Mouse (Mus musculus): ENCODE measurements at regions not wholly inside any gene's neighbourhood (a gene's known extent, or its start where the extent isn't known, plus 50 kb on each side); places are given as distances from the start of the nearest gene placed in this dataset.
A peak's percentile ranks its signal among the peaks of the same experiment; 100 is the strongest.
"Not testable (repeated sequence)": the region's sequence is repeated elsewhere in the genome, so short reads cannot be mapped to it uniquely, and the experiment has no call there.

DNA sequence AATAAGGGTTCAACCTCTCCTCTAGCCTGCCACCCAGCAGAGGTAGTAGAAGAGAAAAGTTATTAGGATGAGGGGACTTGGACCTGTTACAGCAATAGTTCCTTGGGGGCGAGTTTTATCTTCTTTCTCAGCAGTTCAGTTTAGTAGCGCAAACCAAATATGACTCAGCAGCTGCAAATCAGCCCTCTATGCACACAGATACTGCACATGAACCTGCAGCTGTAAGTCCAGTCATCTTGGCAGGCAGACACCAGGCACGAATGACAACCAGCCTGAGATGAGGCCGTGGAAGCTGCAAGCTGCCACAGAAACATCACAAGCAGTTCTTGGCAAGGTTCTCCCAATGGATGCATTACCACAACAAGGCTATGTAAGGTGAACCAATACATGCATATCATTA lies 327.0 kb upstream of the Akr1e1 start:
- no peak for DNase-seq

DNA sequence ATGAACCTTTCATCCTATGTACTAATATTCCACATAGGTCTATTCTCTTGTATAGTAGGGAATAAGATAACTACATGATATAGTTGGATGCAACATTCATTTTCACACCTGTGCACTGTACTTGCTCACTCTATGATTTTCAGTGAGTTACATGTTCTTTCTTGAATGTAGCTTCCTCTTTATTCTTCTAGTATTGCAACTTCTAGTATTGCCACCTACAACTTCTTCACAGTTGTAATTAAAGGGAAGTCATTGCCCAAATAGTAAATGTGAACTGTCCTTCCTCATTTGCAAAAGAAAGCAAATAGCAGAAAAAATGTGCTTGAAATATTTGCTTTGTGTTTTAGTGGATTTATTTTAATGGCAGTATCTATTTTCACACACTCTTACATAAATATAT lies 330.9 kb upstream of the Akr1e1 start:
- DNase-seq = no peak

DNA sequence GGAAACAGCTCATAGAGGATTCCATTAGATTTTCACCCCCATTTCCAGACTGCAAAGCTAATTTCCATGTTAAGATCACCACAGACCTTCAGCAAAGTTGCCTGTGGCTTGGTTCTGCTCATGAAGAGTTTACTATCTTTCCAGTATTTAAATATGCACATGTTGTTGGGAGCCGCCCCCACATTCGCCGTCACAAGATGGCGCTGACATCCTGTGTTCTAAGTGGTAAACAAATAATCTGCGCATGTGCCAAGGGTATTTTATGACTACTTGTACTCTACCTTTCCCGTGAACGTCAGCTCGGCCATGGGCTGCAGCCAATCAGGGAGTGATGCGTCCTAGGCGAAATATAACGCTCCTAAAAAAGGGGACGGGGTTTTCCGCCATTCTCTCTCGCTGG lies 333.5 kb upstream of the Akr1e1 start:
- DNase-seq = peak; percentile 19 to 24

DNA sequence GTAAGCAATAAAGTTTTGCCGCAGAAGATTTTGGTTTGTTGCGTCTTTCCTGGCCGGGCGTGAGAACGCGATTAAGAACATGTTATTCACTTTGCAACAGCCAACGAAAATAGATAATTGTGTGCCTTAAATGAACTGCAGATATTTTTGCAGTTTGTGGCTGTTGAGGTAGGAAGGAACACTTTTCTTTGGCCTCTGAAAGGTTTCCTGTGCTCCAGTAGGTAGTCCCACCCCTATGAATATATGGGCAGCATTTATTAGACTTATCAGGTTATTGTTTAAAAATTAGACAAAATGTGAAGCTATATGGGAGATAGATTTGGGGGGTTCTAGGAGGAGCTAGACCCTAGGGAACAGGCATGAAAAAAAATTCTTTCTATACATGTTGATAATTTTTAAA lies 334.1 kb upstream of the Akr1e1 start:
- DNase-seq = no peak

DNA sequence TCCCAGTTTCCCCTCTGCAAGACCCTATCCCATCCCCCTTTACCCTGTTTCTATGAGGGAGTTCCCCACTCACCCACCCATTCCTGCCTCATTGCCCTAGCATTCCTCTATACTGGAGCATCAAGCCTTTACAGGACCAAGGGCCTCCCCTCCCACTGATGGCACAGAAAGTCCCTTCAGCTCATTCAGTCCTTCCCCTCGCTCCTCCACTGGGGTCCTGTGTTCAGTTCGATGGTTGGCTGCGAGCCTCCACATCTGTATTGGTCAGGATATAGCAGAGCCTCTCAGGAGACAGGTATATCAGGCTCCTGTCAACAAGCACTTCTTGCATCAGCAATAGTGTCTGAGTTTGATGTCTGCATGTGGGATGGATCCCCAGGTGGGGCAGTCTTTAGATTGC lies 346.4 kb upstream of the Akr1e1 start:
- no peak for DNase-seq

DNA sequence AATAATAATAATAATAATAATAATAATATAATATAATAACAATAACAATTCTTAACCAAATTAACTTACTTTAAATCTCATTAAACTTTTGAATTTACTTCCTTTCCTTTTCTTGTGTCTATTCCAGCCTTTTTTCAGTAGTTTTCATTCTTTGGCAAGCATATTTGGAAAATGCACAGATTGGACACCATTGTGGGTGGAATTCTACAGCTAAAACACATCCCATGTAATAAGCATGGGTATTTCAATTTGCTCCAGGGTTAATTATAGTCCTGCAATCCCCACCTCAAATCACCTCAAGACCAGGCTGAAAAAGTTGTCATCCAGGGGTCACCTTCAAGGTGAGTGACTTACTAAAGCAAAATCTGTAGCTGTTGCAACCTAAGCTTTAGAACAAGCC lies 355.9 kb upstream of the Akr1e1 start:
- DNase-seq = no peak

DNA sequence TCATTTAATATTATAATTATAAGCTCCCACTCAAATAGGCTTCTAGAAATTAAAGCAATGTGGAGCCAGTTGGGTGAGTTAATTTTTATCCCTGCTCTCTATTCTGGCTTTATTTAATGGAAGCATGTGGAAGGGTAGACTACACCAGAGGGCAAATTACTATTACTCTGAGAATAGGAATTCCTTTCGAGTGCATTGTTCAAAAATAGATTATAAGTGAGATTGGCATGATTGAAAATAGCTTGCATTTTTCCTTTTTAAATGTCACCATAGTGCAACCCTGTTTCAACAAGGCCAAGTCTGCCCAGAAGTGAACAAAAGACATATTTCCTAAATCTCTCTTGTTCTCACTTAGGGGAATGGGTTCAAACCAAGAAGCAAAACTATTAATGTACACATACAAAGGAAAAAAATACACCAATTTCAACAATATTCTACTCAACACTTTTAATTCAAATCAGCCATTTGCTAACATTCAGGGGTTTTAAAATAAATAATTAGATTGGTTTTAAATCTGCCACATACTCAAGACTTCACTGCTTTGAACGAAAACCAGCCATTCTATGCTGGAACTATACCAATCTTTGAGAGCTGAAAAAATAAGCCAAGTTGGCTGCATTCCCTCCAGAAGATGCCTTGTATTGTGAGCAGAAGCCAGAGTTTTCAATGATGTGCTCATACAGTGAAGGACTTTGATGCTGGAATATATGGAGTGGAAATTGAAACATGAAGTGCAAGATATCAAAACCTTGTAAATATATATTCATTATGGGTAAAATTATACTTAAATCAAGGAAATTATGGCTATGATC lies 361.3 kb upstream of the Akr1e1 start:
- no peak for DNase-seq

GRCm38 (mm10) chr13:4971472-4972067 lies 362.6 kb upstream of the Akr1e1 start:
- DNase-seq = no peak

- no peak for DNase-seq
Observed at GRCm38 (mm10) chr13:4992876-4993275, 383.9 kb upstream of the Akr1e1 start.

DNA sequence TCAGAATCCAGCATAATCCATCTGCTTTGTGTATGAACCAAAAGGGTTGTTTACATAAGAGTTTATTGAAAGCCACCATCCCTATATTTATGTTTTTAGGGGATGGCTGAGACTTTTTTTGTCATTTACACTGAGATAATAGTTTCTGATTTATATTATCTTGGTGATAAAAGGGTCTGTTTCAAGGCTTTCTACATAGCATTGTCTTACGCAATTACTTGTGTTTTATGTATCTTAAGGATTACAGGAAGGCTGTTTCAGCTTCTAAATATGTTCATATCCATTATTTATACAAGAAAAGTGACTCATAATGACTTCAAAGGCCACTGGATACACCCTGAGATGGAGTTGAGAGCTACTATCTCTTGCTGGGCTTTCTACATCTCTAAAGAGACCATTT lies 399.3 kb upstream of the Akr1e1 start:
- no peak for DNase-seq

DNA sequence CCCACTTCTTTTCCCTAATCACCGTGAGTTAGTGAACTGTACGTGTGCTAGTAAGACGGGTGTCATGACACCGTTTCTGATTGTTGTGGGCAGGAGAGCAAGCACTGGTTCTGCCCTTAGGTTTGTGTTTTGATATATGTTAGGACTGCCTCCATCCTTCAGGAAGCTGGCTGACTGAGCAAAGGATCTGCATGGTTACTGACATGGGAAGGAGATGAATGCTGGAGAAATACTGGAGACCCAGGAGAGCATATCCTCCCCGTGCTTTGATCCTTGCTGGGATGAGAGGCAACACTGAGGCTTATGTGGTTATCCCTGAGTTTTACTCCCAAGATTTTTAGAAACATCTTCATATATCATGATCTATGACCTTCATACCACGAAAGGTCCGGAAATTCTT lies 413.5 kb upstream of the Akr1e1 start:
- no peak for DNase-seq

DNA sequence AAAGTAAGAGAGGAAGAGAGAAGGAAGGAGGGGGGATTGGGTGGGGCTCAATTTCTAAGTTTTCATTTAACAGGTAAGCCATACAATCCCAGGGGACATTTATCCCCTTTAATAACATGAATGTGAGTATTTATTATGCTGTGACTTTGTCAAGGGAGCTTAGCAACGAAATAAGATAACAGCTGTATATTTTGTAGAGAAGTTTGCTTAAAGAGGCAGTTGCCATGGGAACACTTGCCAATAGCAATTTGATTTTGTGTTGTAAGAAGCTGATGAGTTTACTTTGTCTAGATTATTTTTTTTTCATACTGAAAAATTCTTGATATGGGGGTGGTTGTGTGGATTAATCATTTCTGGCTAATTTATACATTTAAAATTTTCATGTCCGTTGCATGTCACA lies 450.9 kb upstream of the Akr1e1 start:
- DNase-seq = no peak

GRCm38 (mm10) chr13:5060462-5060861 lies 451.5 kb upstream of the Akr1e1 start:
- peak in 1 of 2 experiments; percentile 3 for DNase-seq

- no peak for DNase-seq
Observed at GRCm38 (mm10) chr13:5107454-5107853, 498.5 kb upstream of the Akr1e1 start.

- DNase-seq = no peak
Observed at GRCm38 (mm10) chr13:5154911-5155310, 545.9 kb upstream of the Akr1e1 start.

DNA sequence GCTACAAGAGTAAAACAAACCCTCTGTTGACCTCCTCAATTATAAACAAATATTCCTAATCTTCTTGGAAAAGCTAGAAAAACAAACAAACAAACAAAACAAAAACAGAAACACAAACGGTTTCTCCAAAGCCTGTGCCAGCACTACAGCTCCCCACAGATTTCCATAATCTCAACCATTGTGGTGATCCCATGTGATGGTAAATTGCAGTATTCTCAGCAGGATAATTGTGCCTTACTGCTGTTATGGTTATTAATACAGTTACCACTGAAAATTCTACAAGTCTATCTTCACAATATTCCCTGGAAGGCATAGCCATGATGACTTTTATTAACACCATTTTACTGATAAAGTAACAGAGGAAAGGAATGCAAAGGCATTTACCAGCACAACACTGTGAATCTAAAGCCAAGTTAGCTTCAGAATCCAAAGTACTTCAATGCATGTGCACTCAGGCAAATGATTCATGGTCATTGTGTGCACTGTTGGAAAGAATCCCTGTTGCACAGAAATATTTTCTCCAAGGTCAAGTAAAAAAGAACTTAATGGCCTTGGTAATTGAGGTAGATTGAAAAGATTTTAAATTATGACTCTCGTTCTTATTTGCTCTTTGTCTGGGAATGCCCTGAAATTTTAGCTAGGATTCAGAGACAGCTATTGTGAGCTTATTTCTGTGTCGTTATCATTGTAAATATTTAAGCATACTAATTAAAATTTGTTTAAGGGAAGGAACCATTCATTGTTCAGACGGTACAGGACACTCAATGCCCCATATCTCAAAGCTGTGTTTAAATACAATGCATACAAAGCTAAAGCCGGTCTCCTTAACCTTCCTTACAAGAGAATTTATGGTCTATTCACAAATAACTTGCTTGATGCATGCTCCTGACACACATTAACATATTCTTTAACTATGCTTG lies 551.1 kb upstream of the Akr1e1 start:
- DNase-seq = no peak

DNA sequence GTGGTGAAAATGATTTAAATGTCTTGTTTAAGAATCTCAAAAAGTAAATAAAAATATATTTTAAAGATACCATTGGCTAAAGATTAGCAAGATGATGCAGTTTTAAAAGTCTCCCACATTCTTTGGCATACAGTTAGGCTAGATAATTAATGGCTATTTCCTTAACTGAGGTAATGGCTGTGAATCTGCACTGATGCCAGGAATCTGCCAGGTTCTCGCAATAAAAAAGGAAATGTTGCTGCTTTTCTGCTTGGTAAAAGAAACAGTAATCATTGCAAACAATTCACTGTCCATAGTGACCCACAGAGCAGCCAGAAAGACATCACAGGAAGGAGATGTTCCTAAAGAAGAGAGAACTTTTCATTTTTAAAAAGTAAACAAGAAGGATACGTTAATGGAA lies 557.7 kb upstream of the Akr1e1 start:
- DNase-seq = no peak

DNA sequence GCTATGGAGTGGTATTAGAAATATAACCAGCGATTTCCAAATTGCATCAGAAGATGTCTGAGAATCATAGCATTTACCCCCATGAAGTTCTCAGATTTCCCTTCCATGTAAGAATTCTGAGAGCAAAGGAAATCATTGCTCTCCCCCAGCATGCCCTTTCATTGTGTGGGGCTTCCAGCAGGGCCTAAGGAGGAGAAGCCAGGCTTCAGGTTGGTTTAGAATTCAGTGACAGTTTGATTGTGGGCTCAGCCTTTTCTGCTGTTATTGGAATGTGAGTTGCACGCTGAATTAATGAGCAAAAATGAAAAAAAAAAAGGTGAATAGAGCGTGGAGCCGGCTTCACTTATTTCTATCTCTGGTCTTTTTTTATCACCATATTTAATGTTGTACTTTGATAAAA lies 570.0 kb upstream of the Akr1e1 start:
- DNase-seq = no peak

DNA sequence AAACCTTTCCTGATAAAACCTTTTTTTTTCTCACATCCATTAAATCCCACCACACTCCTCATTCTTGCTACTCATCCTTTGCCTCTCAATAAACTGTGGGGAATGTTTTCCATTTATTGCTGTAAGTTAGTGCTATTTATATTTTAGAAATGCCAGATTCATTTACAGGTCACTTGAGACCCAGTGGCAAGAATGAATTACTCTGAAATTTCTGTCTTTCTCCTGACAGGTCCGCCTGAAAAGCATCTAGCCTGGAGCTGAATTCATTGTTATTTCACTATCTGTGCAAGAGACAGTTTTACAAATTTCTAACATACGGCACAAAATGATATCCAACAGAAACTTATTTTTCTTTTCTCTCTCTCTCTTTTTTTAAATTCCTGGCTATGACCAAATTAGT lies 570.6 kb upstream of the Akr1e1 start:
- DNase-seq = no peak

DNA sequence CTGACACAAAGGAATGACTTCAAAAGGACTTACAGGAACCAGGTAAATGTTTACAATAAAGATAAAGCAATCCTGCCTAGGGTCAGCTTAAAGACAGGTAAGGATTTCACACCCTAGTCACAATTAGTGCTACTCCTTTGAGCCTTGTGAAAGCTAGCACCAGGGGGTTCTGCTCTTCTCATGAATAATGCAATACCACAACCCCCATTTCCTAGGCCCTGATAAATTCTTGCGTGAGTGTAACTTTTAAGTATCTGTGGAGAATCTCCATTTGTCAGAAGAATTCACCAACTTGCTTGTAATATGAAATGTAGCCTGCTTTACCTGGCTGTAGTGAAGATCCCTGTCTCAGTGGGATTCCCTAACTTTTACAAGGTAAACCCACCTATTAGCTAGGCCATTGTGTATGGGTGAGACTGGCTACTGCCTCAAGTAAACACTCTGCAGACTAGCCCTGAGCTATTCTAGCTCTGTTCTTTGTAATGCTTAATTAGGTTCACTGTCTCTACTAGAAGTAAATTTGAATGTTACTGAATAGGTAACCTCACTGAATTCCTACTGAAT lies 576.3 kb upstream of the Akr1e1 start:
- DNase-seq = not testable (repeated sequence)

DNA sequence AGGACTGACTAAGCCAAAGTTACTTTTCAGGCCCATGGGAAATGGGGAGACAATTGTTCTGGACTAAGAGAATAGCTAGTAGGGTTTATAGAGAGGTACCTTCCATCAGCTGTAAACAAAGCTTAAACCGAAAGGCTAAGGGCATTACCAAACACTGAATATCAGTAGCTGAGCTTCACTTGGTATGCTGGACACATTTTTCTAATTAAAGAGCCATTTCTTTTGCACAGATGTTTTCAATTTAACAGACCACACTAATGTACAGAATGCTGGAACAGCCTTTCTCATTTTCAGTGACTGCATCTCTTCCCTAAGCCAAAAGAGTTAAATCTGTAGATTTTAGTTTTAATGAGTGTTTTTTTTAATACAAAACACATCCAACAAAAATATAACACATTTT lies 593.8 kb upstream of the Akr1e1 start:
- DNase-seq = no peak

DNA sequence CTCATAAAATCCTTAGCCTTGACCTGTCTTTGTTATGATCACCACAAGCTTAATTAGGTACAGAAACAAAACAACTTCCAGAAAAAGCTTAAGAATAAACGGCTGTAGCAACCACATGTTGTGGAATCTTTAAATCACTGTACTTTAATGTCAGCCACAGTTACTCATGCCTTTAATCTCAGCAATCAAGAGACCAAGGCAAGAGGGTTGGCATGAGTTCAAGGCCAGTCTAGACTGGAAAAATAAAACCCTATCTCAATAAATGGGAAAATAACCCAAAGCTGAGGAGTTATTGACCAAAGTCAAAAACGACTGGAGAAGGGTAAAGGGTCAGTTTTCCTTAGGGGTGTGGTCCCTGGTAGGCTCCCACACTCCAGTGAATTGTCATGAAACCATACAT lies 595.2 kb upstream of the Akr1e1 start:
- no peak for DNase-seq

DNA sequence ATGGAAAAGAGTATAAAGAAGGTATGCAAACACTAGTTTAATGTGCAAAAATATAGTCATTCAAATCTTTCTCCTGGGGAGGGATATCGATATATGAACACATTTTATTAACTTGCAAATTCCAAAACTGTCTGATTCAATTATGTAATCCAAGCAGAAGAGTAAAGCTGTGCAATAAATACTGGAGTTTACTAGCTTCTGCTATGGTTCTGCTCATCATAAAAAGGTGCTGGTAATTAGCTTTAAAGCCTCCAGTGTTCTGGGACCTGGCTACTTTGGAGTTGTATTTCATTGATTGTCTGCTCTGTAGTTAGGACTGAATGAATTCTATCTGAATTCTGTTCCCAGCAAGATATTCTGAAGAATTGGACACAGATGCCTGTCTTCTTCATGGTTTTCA lies 602.7 kb upstream of the Akr1e1 start:
- no peak for DNase-seq

All from lung, adult 18-20 months (tissue).